Mouse (Mus musculus): ENCODE measurements around the gene Hoxc11. TPM values are rescaled to one million over a fixed set of nuclear protein-coding genes. Genes with fewer than 3 reads are reported as not detected.

Hoxc11 gene
- polyA plus RNA-seq, 1 experiment from 2014 or later: not detected

DNA sequence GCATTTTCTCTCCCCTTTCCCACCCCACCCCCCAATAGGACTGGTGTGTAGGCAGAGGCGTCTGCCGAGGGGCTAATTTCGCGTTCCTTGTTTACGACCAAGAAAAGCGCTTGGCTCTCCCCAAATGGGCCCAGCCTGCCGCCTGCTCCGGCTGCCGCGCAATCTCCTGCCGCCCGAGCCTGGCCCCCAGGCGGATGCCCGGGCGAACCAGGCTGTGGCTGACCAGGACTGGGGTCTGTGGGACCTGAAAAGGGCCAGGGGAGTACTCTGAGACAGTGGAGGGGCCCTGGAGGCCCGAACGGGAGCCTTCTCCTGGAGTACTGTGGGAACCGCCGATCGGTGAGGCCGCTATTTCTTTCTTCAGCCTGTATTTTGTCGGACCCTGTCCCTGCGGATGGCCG, 46.3 kb downstream of the Hoxc11 start:
- peak overlapping the region; percentile 17; the same call in 1 of the 2 replicates for H3K4me2 ChIP-seq
- peaks cover 100% of the 10 kb centered on the region for H3K27me3 ChIP-seq
- 0 out of 2 replicates have a peak overlapping the region, but pooled peaks have one; percentile 7 for H3K4me3 ChIP-seq (replicated peaks)
- DNase-seq (no peak), ATAC-seq (ENCODE audit: low read depth) (no peak)
- 5% methylated on average over 24 of the region's 24 CpGs for whole genome bisulfite sequencing (ENCODE audit: insufficient replicate concordance)
- H3K27ac ChIP-seq: no peak overlapping the region
- no peak overlapping the region for H3K9ac ChIP-seq
- H3K9me3 ChIP-seq (replicated peaks): no peaks in the 10 kb centered on the region
- no peaks in the 10 kb centered on the region for H3K36me3 ChIP-seq
- peaks cover 9% of the 10 kb centered on the region for H3K4me1 ChIP-seq (replicated peaks)

DNA sequence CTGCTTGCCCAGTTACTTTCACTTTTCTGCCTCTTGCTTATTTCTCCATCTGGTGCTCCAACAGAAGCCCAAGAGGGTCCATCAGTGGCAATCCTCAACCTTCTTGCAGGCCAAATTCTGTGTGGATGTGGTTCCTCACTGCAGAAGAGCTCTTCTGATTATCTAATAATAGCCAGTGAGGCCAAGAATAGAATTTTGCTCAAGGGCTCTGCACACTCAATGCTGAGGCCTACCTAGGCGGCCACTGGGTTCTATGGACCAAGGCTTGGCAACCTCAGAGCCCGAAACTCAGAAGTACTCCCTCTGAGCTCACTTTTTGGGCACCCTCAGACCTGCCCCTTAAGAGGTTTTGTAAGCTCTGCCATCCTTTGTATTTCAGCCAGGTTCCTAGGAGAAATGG, 47.1 kb downstream of the Hoxc11 start:
- H3K4me2 ChIP-seq: no peak overlapping the region

DNA sequence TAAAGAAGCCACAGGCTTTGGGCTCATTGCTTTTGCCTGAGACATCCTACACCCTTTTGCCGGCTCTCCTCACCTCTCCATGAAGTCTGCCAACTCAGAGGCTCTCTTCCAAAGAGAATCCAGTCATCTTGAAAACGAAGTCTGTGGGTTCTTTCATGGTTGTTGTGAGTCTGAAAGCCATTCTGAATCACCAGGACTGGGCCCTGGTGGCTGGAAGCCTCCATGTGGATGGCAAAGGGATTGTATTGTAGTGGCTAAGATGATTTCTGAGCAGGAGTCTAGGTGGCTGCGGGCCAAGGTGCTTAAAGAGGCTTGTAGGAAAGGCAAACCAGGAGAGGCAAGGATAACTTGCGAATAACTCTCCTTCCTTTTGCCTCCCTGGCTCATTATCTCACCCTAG, 47.9 kb downstream of the Hoxc11 start:
- no peaks in the 10 kb centered on the region for H3K36me3 ChIP-seq
- peaks cover 100% of the 10 kb centered on the region for H3K27me3 ChIP-seq
- no peak overlapping the region for H3K4me3 ChIP-seq (replicated peaks)
- H3K4me1 ChIP-seq (replicated peaks): peaks cover 9% of the 10 kb centered on the region
- DNase-seq (no peak), ATAC-seq (ENCODE audit: low read depth) (no peak)
- no peak overlapping the region for H3K27ac ChIP-seq
- H3K9ac ChIP-seq: no peak overlapping the region
- H3K9me3 ChIP-seq (replicated peaks): no peaks in the 10 kb centered on the region
- 24% methylated on average over 4 of the region's 4 CpGs for WGBS (ENCODE audit: insufficient replicate concordance)
- no peak overlapping the region for H3K4me2 ChIP-seq

More for the DNA sequence above, 47.1 kb downstream of the Hoxc11 start:
- Histone ChIP-seq H3K27ac (no peak overlapping the region), H3K36me3 (no peaks in the 10 kb centered on the region), H3K9ac (no peak overlapping the region), H3K4me3 (replicated peaks) (no peak overlapping the region), H3K4me1 (replicated peaks) (peaks cover 9% of the 10 kb centered on the region), H3K27me3 (peaks cover 100% of the 10 kb centered on the region), H3K9me3 (replicated peaks) (no peaks in the 10 kb centered on the region)
- DNase-seq (no peak), ATAC-seq (ENCODE audit: low read depth) (no peak)
- WGBS (ENCODE audit: insufficient replicate concordance): 40% methylated on average over 2 of the region's 2 CpGs

DNA sequence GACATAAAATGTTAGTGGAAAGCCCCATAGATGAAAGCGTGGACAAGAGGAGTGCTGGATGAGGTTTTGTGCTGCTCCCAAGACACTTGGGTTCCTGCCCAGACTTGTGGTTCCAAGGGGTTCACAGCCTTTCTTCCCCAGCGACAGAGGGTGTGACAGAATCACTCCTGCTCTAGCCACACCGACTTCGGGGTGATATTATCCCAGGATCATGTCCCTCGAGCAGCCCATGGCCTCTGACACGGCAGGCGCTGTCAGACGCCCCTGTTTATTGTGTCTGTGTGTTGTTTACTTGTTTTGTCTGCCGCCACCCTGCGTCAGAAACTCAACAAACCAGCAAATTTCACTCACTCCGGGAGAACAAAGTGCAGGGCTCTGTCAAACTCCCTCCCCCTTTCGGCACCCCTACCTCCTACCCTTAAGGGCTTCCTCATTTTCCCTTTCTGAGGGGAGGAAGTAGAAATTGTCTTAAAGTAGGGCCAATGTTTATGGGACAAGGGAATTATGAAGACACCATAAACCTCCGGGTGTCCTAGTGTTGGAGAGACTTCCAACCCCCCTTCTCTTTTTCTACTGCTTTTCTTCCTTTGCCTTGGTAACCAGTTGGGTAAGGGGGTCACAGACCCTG, 48.7 kb downstream of the Hoxc11 start:
- Histone ChIP-seq H3K9ac (no peak overlapping the region), H3K4me2 (no peak overlapping the region)
- no peak for DNase-seq

DNA sequence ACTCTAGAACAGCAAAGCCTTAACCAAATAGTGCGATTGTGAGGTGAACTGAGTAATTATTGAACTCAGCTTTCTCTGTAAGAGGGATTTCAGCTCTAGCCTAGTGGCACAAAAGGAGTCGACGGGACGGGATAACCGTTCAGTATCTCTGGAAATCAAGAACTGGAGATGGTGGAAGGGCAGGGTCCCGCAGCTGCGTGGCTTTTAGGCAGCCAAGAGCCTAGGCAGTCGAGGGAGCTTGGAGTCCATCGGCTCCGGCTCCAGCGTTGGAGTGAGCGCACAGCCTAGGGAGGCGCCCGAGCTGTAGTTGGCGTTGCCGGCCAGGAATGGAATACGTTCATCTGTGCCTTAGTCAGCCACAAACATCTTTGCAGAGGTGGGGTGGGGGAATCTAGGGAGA, 51.1 kb downstream of the Hoxc11 start:
- Histone ChIP-seq H3K36me3 (no peaks in the 10 kb centered on the region), H3K4me1 (replicated peaks) (no peaks in the 10 kb centered on the region), H3K4me3 (replicated peaks) (no peak overlapping the region), H3K27ac (no peak overlapping the region), H3K9ac (no peak overlapping the region), H3K9me3 (replicated peaks) (no peaks in the 10 kb centered on the region), H3K4me2 (no peak overlapping the region), H3K27me3 (peaks cover 100% of the 10 kb centered on the region)
- ATAC-seq (ENCODE audit: low read depth) (no peak), DNase-seq (no peak)
- WGBS (ENCODE audit: insufficient replicate concordance): 4% methylated on average over 17 of the region's 17 CpGs

More for the DNA sequence above, 48.7 kb downstream of the Hoxc11 start:
- ATAC-seq (ENCODE audit: low read depth): no peak
- WGBS (ENCODE audit: insufficient replicate concordance): 10% methylated on average over 13 of the region's 13 CpGs
- Histone ChIP-seq H3K36me3 (no peaks in the 10 kb centered on the region), H3K27ac (no peak overlapping the region), H3K4me1 (replicated peaks) (peaks cover 9% of the 10 kb centered on the region), H3K4me3 (replicated peaks) (no peak overlapping the region), H3K9me3 (replicated peaks) (no peaks in the 10 kb centered on the region), H3K27me3 (peaks cover 100% of the 10 kb centered on the region)

DNA sequence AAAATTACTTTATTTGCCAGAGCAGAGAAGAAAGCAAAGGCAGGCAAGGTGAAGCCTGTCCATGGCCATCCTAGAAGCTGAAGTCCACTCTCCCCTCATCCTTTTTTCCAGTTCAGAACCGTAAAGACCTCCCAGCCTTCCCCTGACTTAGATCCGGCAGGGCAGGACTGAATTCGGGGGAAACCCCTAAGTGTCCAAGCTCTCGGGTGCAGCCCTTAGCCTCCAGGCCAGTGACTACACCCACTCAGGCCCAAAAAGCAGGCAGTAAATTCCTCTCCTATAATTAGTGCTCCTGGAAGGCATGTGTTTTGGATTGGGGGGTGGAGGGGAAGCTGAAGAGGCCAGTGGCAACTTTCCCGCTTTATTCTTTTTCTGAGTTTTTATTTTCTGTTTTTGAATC, 51.6 kb downstream of the Hoxc11 start:
- DNase-seq (no peak), ATAC-seq (ENCODE audit: low read depth) (no peak)
- peaks cover 100% of the 10 kb centered on the region for H3K27me3 ChIP-seq
- no peak overlapping the region for H3K27ac ChIP-seq
- WGBS (ENCODE audit: insufficient replicate concordance): 16% methylated on average over 5 of the region's 5 CpGs
- H3K36me3 ChIP-seq: no peaks in the 10 kb centered on the region
- H3K9ac ChIP-seq: no peak overlapping the region
- no peaks in the 10 kb centered on the region for H3K9me3 ChIP-seq (replicated peaks)
- H3K4me1 ChIP-seq (replicated peaks): no peaks in the 10 kb centered on the region
- H3K4me2 ChIP-seq: no peak overlapping the region
- no peak overlapping the region for H3K4me3 ChIP-seq (replicated peaks)

DNA sequence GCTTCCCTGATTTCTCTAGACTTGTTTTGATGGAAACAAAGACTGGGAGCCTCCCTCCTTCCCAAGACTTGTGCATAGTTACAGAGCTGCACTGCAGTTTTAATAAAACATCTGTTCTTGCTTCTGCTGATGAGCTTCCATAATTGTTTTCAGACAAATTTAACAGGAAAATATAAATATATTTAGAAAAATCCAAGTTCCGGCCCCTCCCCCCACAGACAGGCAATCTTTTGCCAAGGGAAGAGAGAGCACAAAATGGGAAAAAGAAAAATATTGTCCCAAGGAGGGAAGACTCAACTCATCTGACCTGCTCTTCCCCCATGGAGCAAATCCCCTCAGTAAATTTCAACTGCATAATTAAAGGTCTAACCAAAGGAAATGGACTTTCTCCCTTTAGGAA, 52.1 kb downstream of the Hoxc11 start:
- no peaks in the 10 kb centered on the region for H3K9me3 ChIP-seq (replicated peaks)
- DNase-seq (no peak), ATAC-seq (ENCODE audit: low read depth) (no peak)
- H3K4me2 ChIP-seq: no peak overlapping the region
- no peak overlapping the region for H3K4me3 ChIP-seq (replicated peaks)
- no peaks in the 10 kb centered on the region for H3K36me3 ChIP-seq
- H3K27me3 ChIP-seq: peaks cover 100% of the 10 kb centered on the region
- 34% methylated on average over 1 of the region's 1 CpGs for WGBS (ENCODE audit: insufficient replicate concordance)
- H3K9ac ChIP-seq: no peak overlapping the region
- no peak overlapping the region for H3K27ac ChIP-seq
- H3K4me1 ChIP-seq (replicated peaks): no peaks in the 10 kb centered on the region

Small RNA genes lying within 50 kb of the gene (microRNA-seq; reads per million reads assigned to microRNA genes)
- 20.0 reads per million, percentile 33 among the genes with 10 or more reads in this experiment for gene Mir196a-2

Other genes starting within 250 kb of the Hoxc11 start
- 9.0 and 11.3 TPM in 2 replicates for gene Calcoco1, start 232.2 kb upstream of the Hoxc11 start, polyA plus RNA-seq (2015; fragmentation: Nextera tagmentation; extraction: Ambion mirVana)
- gene Hoxc13, start 33.3 kb upstream of the Hoxc11 start, polyA plus RNA-seq (2015; fragmentation: Nextera tagmentation; extraction: Ambion mirVana): not detected in 2 replicates
- not detected in 2 replicates for gene Hoxc12, start 17.7 kb upstream of the Hoxc11 start, polyA plus RNA-seq (2015; fragmentation: Nextera tagmentation; extraction: Ambion mirVana)
- not detected in 2 replicates for gene Hoxc10, start 12.4 kb downstream of the Hoxc11 start, polyA plus RNA-seq (2015; fragmentation: Nextera tagmentation; extraction: Ambion mirVana)
- gene Hoxc5, start 13.0 kb downstream of the Hoxc11 start, polyA plus RNA-seq (2015; fragmentation: Nextera tagmentation; extraction: Ambion mirVana): 0.27 and 0.28 TPM in 2 replicates
- 0.07 TPM in 1 of 2 replicates, not detected in the other for gene Hoxc9, start 22.0 kb downstream of the Hoxc11 start, polyA plus RNA-seq (2015; fragmentation: Nextera tagmentation; extraction: Ambion mirVana)
- 0.19 and 0.20 TPM in 2 replicates for gene Hoxc8, start 36.2 kb downstream of the Hoxc11 start, polyA plus RNA-seq (2015; fragmentation: Nextera tagmentation; extraction: Ambion mirVana)
- gene Hoxc6, start 43.8 kb downstream of the Hoxc11 start, polyA plus RNA-seq (2015; fragmentation: Nextera tagmentation; extraction: Ambion mirVana): 0.13 and 0.14 TPM in 2 replicates
- gene Hoxc4, start 64.5 kb downstream of the Hoxc11 start, polyA plus RNA-seq (2015; fragmentation: Nextera tagmentation; extraction: Ambion mirVana): 0.31 and 0.42 TPM in 2 replicates
- gene Smug1, start 212.7 kb downstream of the Hoxc11 start, polyA plus RNA-seq (2015; fragmentation: Nextera tagmentation; extraction: Ambion mirVana): 5.0 and 6.4 TPM in 2 replicates